Comparison of ENCODE assay signal across 8 mouse cellular contexts in genomic region chr9:91364971-91365501, GRCm38 (mm10). TPM values are rescaled to one million over a fixed set of nuclear protein-coding genes. Genes with fewer than 3 reads are reported as not detected.
DNase-seq lines count a peak whose midpoint lies in the region; ATAC-seq and TF ChIP-seq lines count a peak whose summit lies in the region.

No protein-coding gene starts in this region.

- H3K9me3 ChIP-seq in ES-Bruce4 (replicated peaks; ENCODE audit: control insufficient read depth, insufficient read depth, low read length, poor library complexity, severe bottlenecking): no peaks in the 10 kb centered on the region
- no peaks in the 10 kb centered on the region for H3K9me3 ChIP-seq in embryonic facial prominence, embryonic 14.5 days (ENCODE audit: control insufficient read depth, low read length)
- no peaks in the 10 kb centered on the region for H3K9me3 ChIP-seq in limb, embryonic 14.5 days (ENCODE audit: control insufficient read depth, low read length)

- H3K4me1 ChIP-seq in ES-Bruce4 (ENCODE audit: control insufficient read depth, insufficient read depth, low read length): no peaks in the 10 kb centered on the region
- H3K4me1 ChIP-seq in embryonic facial prominence, embryonic 14.5 days (ENCODE audit: control insufficient read depth, insufficient read depth, low read length): no peaks in the 10 kb centered on the region
- H3K4me1 ChIP-seq in limb, embryonic 14.5 days (ENCODE audit: control insufficient read depth, insufficient read depth, low read length): peaks cover 3% of the 10 kb centered on the region; the same call in 1 of the 2 replicates
- peaks cover 14% of the 10 kb centered on the region; the same call in 1 of the 2 replicates for H3K4me1 ChIP-seq in small intestine, adult 2 months (ENCODE audit: control insufficient read depth, insufficient read depth, insufficient read length, low read length)

- peak; percentile 39 for DNase-seq in embryonic facial prominence, embryonic 14.5 days (ENCODE audit: low spot score)
- DNase-seq in limb, embryonic 14.5 days (ENCODE audit: low spot score): no peak
- DNase-seq in frontal cortex, postnatal 10 days (ENCODE audit: low spot score in 2 of 2): no peak
- no peak for DNase-seq in left cerebral cortex, postnatal 14 days (ENCODE audit: low spot score in 2 of 2)
- DNase-seq in gastrocnemius, adult 8-10 months (ENCODE audit: low spot score in 2 of 2): no peak

- no peak for TF ChIP-seq EP300 in ES-Bruce4 (IDR thresholded peaks at IDR 0.05; ENCODE audit: insufficient read depth, low read depth, low read length)

- TF ChIP-seq CTCF in C2C12 (IDR thresholded peaks at IDR 0.05; ENCODE audit: control insufficient read depth, insufficient read depth, insufficient read length) (no peak), ES-Bruce4 (IDR thresholded peaks at IDR 0.05; ENCODE audit: low read depth, low read length) (no peak)
- no peak for TF ChIP-seq CTCF in small intestine, adult 2 months (IDR thresholded peaks at IDR 0.05; ENCODE audit: extremely low read depth, insufficient read length, insufficient replicate concordance, low read depth, low read length)

- no peak for TF ChIP-seq POLR2A in ES-Bruce4 (IDR thresholded peaks at IDR 0.05; ENCODE audit: insufficient read depth, low read length)
- no peak for TF ChIP-seq POLR2A in limb, embryonic 14.5 days (IDR thresholded peaks at IDR 0.05; ENCODE audit: borderline replicate concordance, extremely low read depth, insufficient read depth, insufficient read length)
- TF ChIP-seq POLR2A in small intestine, adult 2 months (IDR thresholded peaks at IDR 0.05; ENCODE audit: low read depth, low read length): no peak

- peak; percentile 55 for ATAC-seq in embryonic facial prominence, embryonic 14.5 days (ENCODE audit: low read depth)
- peak; percentile 42 for ATAC-seq in limb, embryonic 14.5 days (ENCODE audit: low FRiP score, low read depth)

- H3K4me3 ChIP-seq in C2C12 (ENCODE audit: insufficient read depth, poor library complexity, severe bottlenecking) (peak overlapping the region; percentile 14), ES-Bruce4 (ENCODE audit: low read depth, low read length) (peak overlapping the region; percentile 49)
- peak overlapping the region; percentile 39 for H3K4me3 ChIP-seq in embryonic facial prominence, embryonic 14.5 days (ENCODE audit: low read depth, low read length)
- peak overlapping the region; percentile 22 for H3K4me3 ChIP-seq in limb, embryonic 14.5 days (replicated peaks; ENCODE audit: low read length)
- peak overlapping the region; percentile 46 for H3K4me3 ChIP-seq in small intestine, adult 2 months (ENCODE audit: low read depth, low read length)

- H3ac ChIP-seq in C2C12 (ENCODE audit: control insufficient read depth, insufficient read length, low read depth): peak overlapping the region; percentile 47

- H3K36me3 ChIP-seq in C2C12 (ENCODE audit: control insufficient read depth, insufficient read depth) (no peaks in the 10 kb centered on the region), ES-Bruce4 (ENCODE audit: control insufficient read depth, insufficient read depth, low read length, poor library complexity, severe bottlenecking) (no peaks in the 10 kb centered on the region)
- H3K36me3 ChIP-seq in embryonic facial prominence, embryonic 14.5 days (ENCODE audit: control insufficient read depth, insufficient read depth, low read length): no peaks in the 10 kb centered on the region
- H3K36me3 ChIP-seq in limb, embryonic 14.5 days (ENCODE audit: control insufficient read depth, insufficient read depth, low read length): no peaks in the 10 kb centered on the region
- H3K36me3 ChIP-seq in small intestine, adult 2 months (ENCODE audit: control insufficient read depth, insufficient read depth, low read length): no peaks in the 10 kb centered on the region

- H3K27me3 ChIP-seq in C2C12 (ENCODE audit: control insufficient read depth, insufficient read depth, insufficient read length) (no peaks in the 10 kb centered on the region), ES-Bruce4 (ENCODE audit: control insufficient read depth, insufficient read depth, low read length, poor library complexity, severe bottlenecking) (peaks cover 44% of the 10 kb centered on the region)
- peaks cover 95% of the 10 kb centered on the region for H3K27me3 ChIP-seq in embryonic facial prominence, embryonic 14.5 days (replicated peaks; ENCODE audit: control insufficient read depth, insufficient read depth, low read length)
- H3K27me3 ChIP-seq in limb, embryonic 14.5 days (ENCODE audit: control insufficient read depth, insufficient read depth, low read length): peaks cover 92% of the 10 kb centered on the region
- H3K27me3 ChIP-seq in small intestine, adult 2 months (ENCODE audit: control insufficient read depth, insufficient read depth, low read length): peaks cover 79% of the 10 kb centered on the region

- H3K79me2 ChIP-seq in C2C12 (ENCODE audit: control insufficient read depth, insufficient read depth): peaks cover 6% of the 10 kb centered on the region

- H3K9ac ChIP-seq in ES-Bruce4 (ENCODE audit: low read depth, poor library complexity, severe bottlenecking): peak overlapping the region; percentile 38; the same call in 1 of the 2 replicates
- H3K9ac ChIP-seq in embryonic facial prominence, embryonic 14.5 days (ENCODE audit: low read depth, low read length): peak overlapping the region; percentile 57
- no peak overlapping the region for H3K9ac ChIP-seq in limb, embryonic 14.5 days (ENCODE audit: low read depth, low read length, severe bottlenecking)

- under 1% methylated on average over 33 of the region's 42 CpGs for WGBS in embryonic facial prominence, embryonic 14.5 days
- 1% methylated on average over 36 of the region's 42 CpGs for WGBS in limb, embryonic 14.5 days
- 3% methylated on average over 41 of the region's 42 CpGs for WGBS in small intestine, adult 2 months

- H3K79me3 ChIP-seq in C2C12 (ENCODE audit: low read depth): no peaks in the 10 kb centered on the region

- H3K27ac ChIP-seq in ES-Bruce4 (ENCODE audit: insufficient read depth, low read length): no peak overlapping the region
- no peak overlapping the region; the same call in 1 of the 2 replicates for H3K27ac ChIP-seq in embryonic facial prominence, embryonic 14.5 days (replicated peaks; ENCODE audit: low read depth, low read length)
- H3K27ac ChIP-seq in limb, embryonic 14.5 days (replicated peaks; ENCODE audit: low read depth, low read length): no peak overlapping the region
- H3K27ac ChIP-seq in small intestine, adult 2 months (ENCODE audit: insufficient read depth, low read depth, low read length): no peak overlapping the region

- intact Hi-C loops in left cerebral cortex, postnatal 14 days (cut with DNase I): loop anchor here (5.0 kb wide), 1 partner anchor 42 kb away; no protein-coding TSS in a partner anchor

- H3K4me2 ChIP-seq in embryonic facial prominence, embryonic 14.5 days (ENCODE audit: low read depth, low read length): peak overlapping the region; percentile 52
- H3K4me2 ChIP-seq in limb, embryonic 14.5 days (replicated peaks; ENCODE audit: low read depth, low read length, severe bottlenecking): peak overlapping the region; percentile 28

TF ChIP-seq in C2C12, 6 proteins besides CTCF, POLR2A, EP300 and RAD21:
- TF ChIP-seq MYOD1 (IDR thresholded peaks at IDR 0.05; ENCODE audit: control insufficient read depth, insufficient read length, low read depth) (no peak), MYOG (IDR thresholded peaks at IDR 0.05; ENCODE audit: control insufficient read depth, extremely low read depth, insufficient read length) (no peak), FOSL1 (IDR thresholded peaks at IDR 0.05; ENCODE audit: insufficient read depth, low read length, poor library complexity, severe bottlenecking) (no peak), CEBPB (IDR thresholded peaks at IDR 0.05; ENCODE audit: low read depth) (no peak), USF1 (IDR thresholded peaks at IDR 0.05; ENCODE audit: low read depth) (no peak), MAX (IDR thresholded peaks at IDR 0.05) (no peak)

RNA-seq across cellular contexts. Expression of gene Zic1, which starts 0.6 kb away (rescaled TPM):
- polyA plus RNA-seq in C2C12 (2012; fragmentation: generic; extraction: Trizol): 9.9 TPM
- 0.13 TPM in 1 of 2 replicates, not detected in the other for polyA plus RNA-seq in ES-Bruce4 (2011; ENCODE audit: insufficient read depth, insufficient read length, low read depth, missing spikeins)
- 2.7 and 2.8 TPM in 2 replicates for polyA plus RNA-seq in embryonic facial prominence, embryonic 14.5 days (2014; fragmentation: Nextera tagmentation; extraction: Ambion mirVana)
- polyA plus RNA-seq in limb, embryonic 14.5 days (2012; rRNA removed): 6.0 and 14.6 TPM in 2 replicates
- 0.21 and 0.23 TPM in 2 replicates for polyA plus RNA-seq in limb, embryonic 14.5 days (2014; fragmentation: Nextera tagmentation; extraction: Ambion mirVana)
- polyA plus RNA-seq in small intestine, adult 2 months (2012; rRNA removed): not detected in 2 replicates
- 10 to 100 TPM; 12.4 to 13.8 TPM for total RNA-seq in left cerebral cortex, postnatal 14 days (2021)
- 1 to 10 TPM in 3 of 4 experiments, under 1 TPM in 1; 0.65 to 2.2 (median 1.4) TPM for total RNA-seq in gastrocnemius, adult 8-10 months (2022)

RNA-seq across cellular contexts. Expression of gene Zic4, which starts 2.8 kb away (rescaled TPM):
- polyA plus RNA-seq in C2C12 (2012; fragmentation: generic; extraction: Trizol) (0.99 TPM), ES-Bruce4 (2011; ENCODE audit: insufficient read depth, insufficient read length, low read depth, missing spikeins) (not detected in 2 replicates)
- polyA plus RNA-seq in embryonic facial prominence, embryonic 14.5 days (2014; fragmentation: Nextera tagmentation; extraction: Ambion mirVana): 7.6 and 9.7 TPM in 2 replicates
- polyA plus RNA-seq in limb, embryonic 14.5 days (2012; rRNA removed): 0.38 and 0.69 TPM in 2 replicates
- 0.10 and 0.39 TPM in 2 replicates for polyA plus RNA-seq in limb, embryonic 14.5 days (2014; fragmentation: Nextera tagmentation; extraction: Ambion mirVana)
- not detected in 2 replicates for polyA plus RNA-seq in small intestine, adult 2 months (2012; rRNA removed)
- total RNA-seq in left cerebral cortex, postnatal 14 days (2021): 1 to 10 TPM; 4.1 to 5.2 TPM
- under 1 TPM in 1 of 4 experiments, not detected in 3; 0.18 TPM for total RNA-seq in gastrocnemius, adult 8-10 months (2022)
